ENCODE assay signal across 7 mouse cellular contexts in genomic region chr2:25545996-25546810, GRCm38 (mm10). TPM values are rescaled to one million over a fixed set of nuclear protein-coding genes. Genes with fewer than 3 reads are reported as not detected.
DNase-seq lines count a peak whose midpoint lies in the region; ATAC-seq and TF ChIP-seq lines count a peak whose summit lies in the region.

No protein-coding gene starts in this region.

- H3K4me3 ChIP-seq in lung, adult 2 months (replicated peaks; ENCODE audit: extremely low read depth, low read depth, low read length) = peak overlapping the region; percentile 88
- H3K4me3 ChIP-seq in bone marrow macrophage, adult 2 months (ENCODE audit: insufficient read depth, low read length) = peak overlapping the region; percentile 93
- peak overlapping the region; percentile 77 for H3K4me3 ChIP-seq in forebrain, embryonic 16.5 days (replicated peaks; ENCODE audit: low read length)
- H3K4me3 ChIP-seq in liver, embryonic 12.5 days = peak overlapping the region; percentile 74
- peak overlapping the region; percentile 65 for H3K4me3 ChIP-seq in neural tube, embryonic 15.5 days (replicated peaks)

- WGBS in lung, adult 2 months = 4% methylated on average over 43 of the region's 43 CpGs
- whole genome bisulfite sequencing in forebrain, embryonic 16.5 days = 9% methylated on average over 38 of the region's 43 CpGs
- WGBS in liver, embryonic 12.5 days (ENCODE audit: insufficient replicate concordance) = 5% methylated on average over 43 of the region's 43 CpGs
- 9% methylated on average over 43 of the region's 43 CpGs for WGBS in neural tube, embryonic 15.5 days

- ATAC-seq in forebrain, embryonic 16.5 days = peak; percentile 37
- ATAC-seq in liver, embryonic 12.5 days = peak; percentile 74
- ATAC-seq in neural tube, embryonic 15.5 days (ENCODE audit: low FRiP score) = peak; percentile 51

- H3K4me2 ChIP-seq in forebrain, embryonic 16.5 days (ENCODE audit: low read length) = peak overlapping the region; percentile 73
- H3K4me2 ChIP-seq in liver, embryonic 12.5 days = peak overlapping the region; percentile 71
- peak overlapping the region; percentile 82 for H3K4me2 ChIP-seq in neural tube, embryonic 15.5 days

- no peaks in the 10 kb centered on the region for H3K36me3 ChIP-seq in forebrain, embryonic 16.5 days (ENCODE audit: control insufficient read depth, insufficient read depth)
- peaks cover 7% of the 10 kb centered on the region for H3K36me3 ChIP-seq in liver, embryonic 12.5 days
- no peaks in the 10 kb centered on the region for H3K36me3 ChIP-seq in neural tube, embryonic 15.5 days

- no peak for DNase-seq in lung, adult 2 months
- DNase-seq in lung, postnatal 36 days = no peak
- DNase-seq in c-Kit-positive CD71-positive TER-119-positive erythroid progenitor cells, embryonic 14.5 days (ENCODE audit: low spot score) = no peak

- TF ChIP-seq CTCF in lung, adult 2 months (IDR thresholded peaks at IDR 0.05; ENCODE audit: insufficient read depth, low read length) = no peak
- TF ChIP-seq CTCF in bone marrow macrophage, adult 2 months (IDR thresholded peaks at IDR 0.05; ENCODE audit: low read depth, low read length) = no peak

- H3K9me3 ChIP-seq in forebrain, embryonic 16.5 days (ENCODE audit: control insufficient read depth, low read length) = no peaks in the 10 kb centered on the region
- no peaks in the 10 kb centered on the region for H3K9me3 ChIP-seq in liver, embryonic 12.5 days (replicated peaks)
- no peaks in the 10 kb centered on the region for H3K9me3 ChIP-seq in neural tube, embryonic 15.5 days (replicated peaks)

- peak overlapping the region; percentile 82 for H3K9ac ChIP-seq in forebrain, embryonic 16.5 days (replicated peaks; ENCODE audit: low read depth, low read length)
- H3K9ac ChIP-seq in liver, embryonic 12.5 days = peak overlapping the region; percentile 87
- peak overlapping the region; percentile 64 for H3K9ac ChIP-seq in neural tube, embryonic 15.5 days (replicated peaks)

- peak overlapping the region; percentile 21 for H3K27ac ChIP-seq in bone marrow macrophage, adult 2 months (ENCODE audit: insufficient read depth, low read depth, low read length)
- no peak overlapping the region for H3K27ac ChIP-seq in forebrain, embryonic 16.5 days (ENCODE audit: low read length)
- H3K27ac ChIP-seq in liver, embryonic 12.5 days = peak overlapping the region; percentile 85
- peak overlapping the region; percentile 51 for H3K27ac ChIP-seq in neural tube, embryonic 15.5 days (replicated peaks)

- no peaks in the 10 kb centered on the region for H3K27me3 ChIP-seq in forebrain, embryonic 16.5 days (replicated peaks; ENCODE audit: control insufficient read depth, insufficient read depth, low read length)
- H3K27me3 ChIP-seq in liver, embryonic 12.5 days (replicated peaks) = 0 out of 2 replicates have a peak, but pooled peaks cover 4% of the 10 kb centered on the region
- H3K27me3 ChIP-seq in neural tube, embryonic 15.5 days (replicated peaks) = no peaks in the 10 kb centered on the region

- peaks cover 8% of the 10 kb centered on the region for H3K4me1 ChIP-seq in lung, adult 2 months (ENCODE audit: control insufficient read depth, insufficient read depth, low read length)
- H3K4me1 ChIP-seq in bone marrow macrophage, adult 2 months (ENCODE audit: control insufficient read depth, insufficient read depth, low read length) = peaks cover 42% of the 10 kb centered on the region
- peaks cover 11% of the 10 kb centered on the region for H3K4me1 ChIP-seq in forebrain, embryonic 16.5 days (replicated peaks; ENCODE audit: control insufficient read depth, insufficient read depth, low read length)
- peaks cover 37% of the 10 kb centered on the region for H3K4me1 ChIP-seq in liver, embryonic 12.5 days
- H3K4me1 ChIP-seq in neural tube, embryonic 15.5 days = peaks cover 19% of the 10 kb centered on the region

- no peak for TF ChIP-seq POLR2A in lung, adult 2 months (IDR thresholded peaks at IDR 0.05; ENCODE audit: borderline replicate concordance, extremely low read depth, low read depth, low read length)
- TF ChIP-seq POLR2A in bone marrow macrophage, adult 2 months (IDR thresholded peaks at IDR 0.05; ENCODE audit: borderline replicate concordance, low read depth, low read length) = no peak

RNA-seq across cellular contexts. Expression of gene Traf2, which starts 0.5 kb away (rescaled TPM):
- polyA plus RNA-seq in lung, adult 2 months (2012; rRNA removed) = 13.8 and 16.2 TPM in 2 replicates
- polyA plus RNA-seq in bone marrow macrophage, adult 2 months (2012; ENCODE audit: insufficient read depth, insufficient read length, missing spikeins) = 14.8 and 15.5 TPM in 2 replicates
- polyA plus RNA-seq in forebrain, embryonic 16.5 days (2015; fragmentation: Nextera tagmentation; extraction: Ambion mirVana) = 26.8 and 29.5 TPM in 2 replicates
- polyA plus RNA-seq in liver, embryonic 12.5 days (2016; fragmentation: Nextera tagmentation; extraction: Ambion mirVana) = 22.4 and 24.4 TPM in 2 replicates
- polyA plus RNA-seq in neural tube, embryonic 15.5 days (2015; fragmentation: Nextera tagmentation; extraction: Ambion mirVana) = 15.4 and 21.1 TPM in 2 replicates

RNA-seq across cellular contexts. Expression of gene Edf1, which starts 11.4 kb away (rescaled TPM):
- polyA plus RNA-seq in lung, adult 2 months (2012; rRNA removed) = 94.0 and 106 TPM in 2 replicates
- polyA plus RNA-seq in bone marrow macrophage, adult 2 months (2012; ENCODE audit: insufficient read depth, insufficient read length, missing spikeins) = 142 and 160 TPM in 2 replicates
- polyA plus RNA-seq in forebrain, embryonic 16.5 days (2015; fragmentation: Nextera tagmentation; extraction: Ambion mirVana) = 327 and 359 TPM in 2 replicates
- polyA plus RNA-seq in liver, embryonic 12.5 days (2016; fragmentation: Nextera tagmentation; extraction: Ambion mirVana) = 293 and 311 TPM in 2 replicates
- 400 and 433 TPM in 2 replicates for polyA plus RNA-seq in neural tube, embryonic 15.5 days (2015; fragmentation: Nextera tagmentation; extraction: Ambion mirVana)

RNA-seq across cellular contexts. Expression of gene Mamdc4, which starts 28.4 kb away (rescaled TPM):
- 10.2 and 11.5 TPM in 2 replicates for polyA plus RNA-seq in lung, adult 2 months (2012; rRNA removed)
- 0.60 and 1.3 TPM in 2 replicates for polyA plus RNA-seq in bone marrow macrophage, adult 2 months (2012; ENCODE audit: insufficient read depth, insufficient read length, missing spikeins)
- polyA plus RNA-seq in forebrain, embryonic 16.5 days (2015; fragmentation: Nextera tagmentation; extraction: Ambion mirVana) = 1.0 and 2.8 TPM in 2 replicates
- polyA plus RNA-seq in liver, embryonic 12.5 days (2016; fragmentation: Nextera tagmentation; extraction: Ambion mirVana) = 0.38 and 0.45 TPM in 2 replicates
- polyA plus RNA-seq in neural tube, embryonic 15.5 days (2015; fragmentation: Nextera tagmentation; extraction: Ambion mirVana) = 2.3 and 33.0 TPM in 2 replicates

RNA-seq across cellular contexts. Expression of gene Phpt1, which starts 28.8 kb away (rescaled TPM):
- polyA plus RNA-seq in lung, adult 2 months (2012; rRNA removed) = 32.7 and 59.6 TPM in 2 replicates
- polyA plus RNA-seq in bone marrow macrophage, adult 2 months (2012; ENCODE audit: insufficient read depth, insufficient read length, missing spikeins) = 20.0 and 23.0 TPM in 2 replicates
- 141 and 145 TPM in 2 replicates for polyA plus RNA-seq in forebrain, embryonic 16.5 days (2015; fragmentation: Nextera tagmentation; extraction: Ambion mirVana)
- polyA plus RNA-seq in liver, embryonic 12.5 days (2016; fragmentation: Nextera tagmentation; extraction: Ambion mirVana) = 67.8 and 69.2 TPM in 2 replicates
- 159 and 181 TPM in 2 replicates for polyA plus RNA-seq in neural tube, embryonic 15.5 days (2015; fragmentation: Nextera tagmentation; extraction: Ambion mirVana)

RNA-seq across cellular contexts. Expression of gene Ajm1, which starts 35.4 kb away (rescaled TPM):
- polyA plus RNA-seq in lung, adult 2 months (2012; rRNA removed) = 0.31 and 0.34 TPM in 2 replicates
- 0.11 and 0.21 TPM in 2 replicates for polyA plus RNA-seq in bone marrow macrophage, adult 2 months (2012; ENCODE audit: insufficient read depth, insufficient read length, missing spikeins)
- 5.8 and 7.7 TPM in 2 replicates for polyA plus RNA-seq in forebrain, embryonic 16.5 days (2015; fragmentation: Nextera tagmentation; extraction: Ambion mirVana)
- polyA plus RNA-seq in liver, embryonic 12.5 days (2016; fragmentation: Nextera tagmentation; extraction: Ambion mirVana) = not detected in 2 replicates
- polyA plus RNA-seq in neural tube, embryonic 15.5 days (2015; fragmentation: Nextera tagmentation; extraction: Ambion mirVana) = 14.5 and 18.9 TPM in 2 replicates
